Mouse (Mus musculus): ENCODE measurements around the gene Wdr38. TPM values are rescaled to one million over a fixed set of nuclear protein-coding genes. Genes with fewer than 3 reads are reported as not detected.
A peak's percentile ranks its signal among the peaks of the same experiment; 100 is the strongest.

The Wdr38 gene
- polyA plus RNA-seq, 1 experiment from 2014 or later: 0.91 TPM

- H3K27me3 ChIP-seq (replicated peaks): no peaks in the 10 kb centered on the region
- H3K27ac ChIP-seq (ENCODE audit: poor library complexity, severe bottlenecking): no peak overlapping the region
- peaks cover 4% of the 10 kb centered on the region; the same call in 1 of the 2 replicates for H3K4me1 ChIP-seq (replicated peaks)
- no peaks in the 10 kb centered on the region for H3K36me3 ChIP-seq
- no peaks in the 10 kb centered on the region for H3K9me3 ChIP-seq (replicated peaks)
- no peak for ATAC-seq (ENCODE audit: insufficient number of reproducible peaks, low FRiP score)
- 63% methylated on average over 4 of the region's 4 CpGs for WGBS
- no peak overlapping the region for H3K9ac ChIP-seq
- no peak overlapping the region for H3K4me2 ChIP-seq
- H3K4me3 ChIP-seq: no peak overlapping the region
These were observed 4.8 kb upstream of the Wdr38 start for GRCm38 (mm10) chr2:38992452-38992851.

- H3K4me3 ChIP-seq: no peak overlapping the region
- H3K27me3 ChIP-seq (replicated peaks): no peaks in the 10 kb centered on the region
- H3K9me3 ChIP-seq (replicated peaks): no peaks in the 10 kb centered on the region
- peaks cover 44% of the 10 kb centered on the region for H3K36me3 ChIP-seq
- no peak for ATAC-seq (ENCODE audit: insufficient number of reproducible peaks, low FRiP score)
- no peak overlapping the region for H3K9ac ChIP-seq
- no peak overlapping the region for H3K4me2 ChIP-seq
- no peak overlapping the region; the same call in 1 of the 2 replicates for H3K27ac ChIP-seq (ENCODE audit: poor library complexity, severe bottlenecking)
- peaks cover 38% of the 10 kb centered on the region for H3K4me1 ChIP-seq (replicated peaks)
- 48% methylated on average over 4 of the region's 4 CpGs for WGBS
These were observed 2.1 kb downstream of the Wdr38 start for GRCm38 (mm10) chr2:38999381-38999780.

GRCm38 (mm10) chr2:38999910-39000586, 2.8 kb downstream of the Wdr38 start:
- Histone ChIP-seq H3K36me3 (peaks cover 44% of the 10 kb centered on the region), H3K9me3 (replicated peaks) (no peaks in the 10 kb centered on the region), H3K9ac (no peak overlapping the region), H3K4me1 (replicated peaks) (peaks cover 38% of the 10 kb centered on the region), H3K27ac (ENCODE audit: poor library complexity, severe bottlenecking) (no peak overlapping the region), H3K4me2 (no peak overlapping the region), H3K4me3 (no peak overlapping the region), H3K27me3 (replicated peaks) (no peaks in the 10 kb centered on the region)
- no peak for ATAC-seq (ENCODE audit: insufficient number of reproducible peaks, low FRiP score)
- 64% methylated on average over 8 of the region's 8 CpGs for WGBS

DNA sequence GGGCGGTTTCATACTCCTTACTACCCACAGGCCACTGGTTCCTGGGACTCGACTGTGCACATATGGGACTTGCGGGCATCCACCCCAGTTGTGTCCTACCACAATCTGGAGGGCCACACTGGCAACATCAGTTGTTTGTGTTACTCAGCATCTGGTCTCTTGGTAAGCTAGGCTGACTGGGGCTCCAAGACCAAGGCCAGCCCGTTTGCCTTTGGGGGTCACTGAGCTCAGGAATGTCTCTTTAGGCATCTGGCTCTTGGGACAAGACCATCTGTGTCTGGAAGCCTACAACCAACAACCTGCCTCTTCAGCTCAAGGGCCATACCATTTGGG, 3.3 kb downstream of the Wdr38 start:
- H3K4me3 ChIP-seq: no peak overlapping the region
- WGBS: 84% methylated on average over 4 of the region's 4 CpGs
- no peak overlapping the region for H3K27ac ChIP-seq (ENCODE audit: poor library complexity, severe bottlenecking)
- H3K9me3 ChIP-seq (replicated peaks): no peaks in the 10 kb centered on the region
- peaks cover 44% of the 10 kb centered on the region for H3K36me3 ChIP-seq
- no peaks in the 10 kb centered on the region for H3K27me3 ChIP-seq (replicated peaks)
- no peak for ATAC-seq (ENCODE audit: insufficient number of reproducible peaks, low FRiP score)
- H3K9ac ChIP-seq: no peak overlapping the region
- H3K4me2 ChIP-seq: no peak overlapping the region
- peaks cover 38% of the 10 kb centered on the region for H3K4me1 ChIP-seq (replicated peaks)

DNA sequence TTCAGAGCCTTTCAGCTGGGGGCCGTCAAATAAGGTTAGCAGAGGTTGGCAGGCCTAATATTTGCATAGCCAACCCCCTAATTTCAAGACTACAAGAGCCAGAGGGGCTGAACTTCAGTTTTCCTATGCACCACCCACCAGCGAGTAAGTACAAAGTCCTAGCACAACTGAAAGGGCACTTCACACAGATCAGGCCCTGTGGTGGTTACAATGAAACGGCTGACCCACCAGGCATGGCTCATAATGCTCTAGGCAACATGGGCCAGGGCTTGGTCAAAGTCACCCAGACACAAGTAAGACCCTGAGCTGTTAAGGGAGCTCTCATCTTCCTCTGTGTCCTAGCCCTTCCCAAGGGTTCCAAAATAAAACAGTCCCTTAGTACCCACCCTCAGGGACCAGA, 4.6 kb downstream of the Wdr38 start:
- H3K27me3 ChIP-seq (replicated peaks): no peaks in the 10 kb centered on the region
- peaks cover 44% of the 10 kb centered on the region for H3K36me3 ChIP-seq
- peaks cover 47% of the 10 kb centered on the region for H3K4me1 ChIP-seq (replicated peaks)
- no peak overlapping the region for H3K4me3 ChIP-seq
- no peaks in the 10 kb centered on the region for H3K9me3 ChIP-seq (replicated peaks)
- no peak overlapping the region for H3K4me2 ChIP-seq
- H3K27ac ChIP-seq (ENCODE audit: poor library complexity, severe bottlenecking): no peak overlapping the region
- ATAC-seq (ENCODE audit: insufficient number of reproducible peaks, low FRiP score): no peak
- WGBS: 84% methylated on average over 3 of the region's 3 CpGs
- no peak overlapping the region for H3K9ac ChIP-seq

DNA sequence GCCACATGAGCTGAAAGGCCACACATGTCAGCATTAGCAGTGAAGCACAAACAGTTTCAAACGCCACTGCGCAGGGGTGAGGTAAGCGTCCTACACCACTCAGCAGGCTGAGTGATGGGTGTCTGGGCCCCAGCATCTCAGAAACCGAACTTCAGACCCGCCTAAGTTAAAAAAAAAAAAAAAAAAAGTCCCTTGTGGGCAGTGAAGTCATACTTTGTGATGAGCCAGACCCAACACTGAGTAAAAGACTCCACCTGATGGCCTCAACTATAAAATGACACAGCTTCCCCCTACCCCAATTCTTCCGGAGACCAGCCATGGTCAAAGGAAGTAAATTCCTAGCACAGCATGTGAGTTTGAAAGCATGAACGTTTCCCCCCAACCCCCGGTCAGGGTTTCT, 5.8 kb downstream of the Wdr38 start:
- no peaks in the 10 kb centered on the region for H3K27me3 ChIP-seq (replicated peaks)
- no peak overlapping the region for H3K27ac ChIP-seq (ENCODE audit: poor library complexity, severe bottlenecking)
- 53% methylated on average over 8 of the region's 8 CpGs for WGBS
- ATAC-seq (ENCODE audit: insufficient number of reproducible peaks, low FRiP score): no peak
- H3K4me2 ChIP-seq: peak overlapping the region; percentile 91
- H3K9me3 ChIP-seq (replicated peaks): no peaks in the 10 kb centered on the region
- peak overlapping the region; percentile 94 for H3K9ac ChIP-seq
- peak overlapping the region; percentile 78 for H3K4me3 ChIP-seq
- H3K4me1 ChIP-seq (replicated peaks): peaks cover 43% of the 10 kb centered on the region
- peaks cover 44% of the 10 kb centered on the region for H3K36me3 ChIP-seq

GRCm38 (mm10) chr2:39003512-39003911, 6.2 kb downstream of the Wdr38 start:
- H3K9ac ChIP-seq: peak overlapping the region; percentile 94
- peak overlapping the region; percentile 78 for H3K4me3 ChIP-seq
- peaks cover 44% of the 10 kb centered on the region for H3K36me3 ChIP-seq
- H3K4me1 ChIP-seq (replicated peaks): peaks cover 39% of the 10 kb centered on the region
- no peak for ATAC-seq (ENCODE audit: insufficient number of reproducible peaks, low FRiP score)
- H3K27ac ChIP-seq (ENCODE audit: poor library complexity, severe bottlenecking): no peak overlapping the region
- no peaks in the 10 kb centered on the region for H3K27me3 ChIP-seq (replicated peaks)
- WGBS: 66% methylated on average over 5 of the region's 5 CpGs
- H3K4me2 ChIP-seq: peak overlapping the region; percentile 91
- H3K9me3 ChIP-seq (replicated peaks): no peaks in the 10 kb centered on the region

DNA sequence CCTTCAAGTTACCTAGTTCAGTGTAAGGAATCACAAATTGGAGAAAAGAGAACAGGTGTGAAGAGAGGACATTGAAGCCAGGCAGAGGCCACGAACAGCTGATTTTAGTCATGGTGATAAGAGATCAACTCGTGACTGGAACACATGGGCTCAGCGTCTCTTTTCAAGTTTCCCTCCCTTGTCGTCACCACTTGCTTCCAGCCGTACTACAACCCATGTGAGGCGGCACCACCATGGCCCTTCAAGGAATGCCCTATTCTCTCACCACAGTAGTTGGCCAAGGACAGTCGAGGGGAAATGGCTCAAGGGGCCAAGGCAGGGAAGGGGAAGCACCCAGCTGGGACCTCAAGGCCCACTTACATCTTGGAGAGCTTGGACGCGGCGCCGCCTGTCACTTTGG, 7.1 kb downstream of the Wdr38 start:
- ATAC-seq (ENCODE audit: insufficient number of reproducible peaks, low FRiP score): no peak
- Histone ChIP-seq H3K9ac (peak overlapping the region; percentile 94), H3K27ac (ENCODE audit: poor library complexity, severe bottlenecking) (peak overlapping the region; percentile 81), H3K4me3 (peak overlapping the region; percentile 78), H3K36me3 (peaks cover 44% of the 10 kb centered on the region), H3K9me3 (replicated peaks) (no peaks in the 10 kb centered on the region), H3K27me3 (replicated peaks) (no peaks in the 10 kb centered on the region), H3K4me1 (replicated peaks) (peaks cover 46% of the 10 kb centered on the region), H3K4me2 (peak overlapping the region; percentile 91)
- WGBS: 0% methylated on average over 11 of the region's 11 CpGs

- Histone ChIP-seq H3K36me3 (peaks cover 39% of the 10 kb centered on the region), H3K27me3 (replicated peaks) (no peaks in the 10 kb centered on the region), H3K9me3 (replicated peaks) (no peaks in the 10 kb centered on the region), H3K4me1 (replicated peaks) (peaks cover 50% of the 10 kb centered on the region), H3K27ac (ENCODE audit: poor library complexity, severe bottlenecking) (peak within 1 kb of the TSS; percentile 81), H3K9ac (peak within 1 kb of the TSS; percentile 94), H3K4me2 (peak within 1 kb of the TSS; percentile 91), H3K4me3 (peak within 1 kb of the TSS; percentile 78)
- ATAC-seq (ENCODE audit: insufficient number of reproducible peaks, low FRiP score): peak; percentile 90
- under 1% methylated on average over 58 of the region's 58 CpGs for WGBS
These were observed 7.7 kb downstream of the Wdr38 start, which contains the start of gene Arpc5l for GRCm38 (mm10) chr2:39004880-39005435. Arpc5l (plus strand) TSS chr2:39005348.

DNA sequence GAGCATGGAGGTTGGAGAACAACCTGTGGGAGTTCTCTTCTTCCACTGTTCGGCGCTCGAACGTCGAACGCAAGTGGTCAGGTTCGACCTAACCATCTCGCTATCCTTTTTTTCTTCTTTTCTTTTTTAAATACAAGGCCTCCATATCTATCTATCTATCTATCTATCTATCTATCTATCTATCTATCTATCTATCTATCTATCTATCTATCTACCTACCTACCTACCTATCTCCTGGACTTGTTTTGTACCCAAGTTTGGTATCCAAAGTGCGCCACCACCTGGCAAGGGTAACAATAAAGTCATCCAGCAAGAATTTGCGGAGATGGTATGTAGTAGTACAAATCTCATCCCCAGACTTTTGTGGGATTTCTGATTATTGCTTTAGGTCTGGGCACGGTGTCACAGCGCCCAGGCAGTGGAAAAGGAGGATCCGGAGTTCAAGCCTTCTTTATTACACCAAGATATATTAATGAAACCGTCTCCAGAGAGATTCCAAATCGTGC, 8.4 kb downstream of the Wdr38 start, which contains the start of gene Rpl35:
Gene Rpl35 (minus strand): TSS at position 51 of the 506 bp plus-strand sequence.
- Histone ChIP-seq H3K4me1 (replicated peaks) (peaks cover 51% of the 10 kb centered on the region), H3K4me3 (peak within 1 kb of the TSS; percentile 78), H3K27ac (ENCODE audit: poor library complexity, severe bottlenecking) (peak within 1 kb of the TSS; percentile 81), H3K4me2 (peak within 1 kb of the TSS; percentile 91), H3K27me3 (replicated peaks) (no peaks in the 10 kb centered on the region), H3K9me3 (replicated peaks) (no peaks in the 10 kb centered on the region), H3K9ac (peak within 1 kb of the TSS; percentile 94), H3K36me3 (peaks cover 32% of the 10 kb centered on the region)
- no peak for ATAC-seq (ENCODE audit: insufficient number of reproducible peaks, low FRiP score)
- WGBS: 12% methylated on average over 15 of the region's 15 CpGs

GRCm38 (mm10) chr2:39006149-39006730, 9.0 kb downstream of the Wdr38 start:
- no peak for ATAC-seq (ENCODE audit: insufficient number of reproducible peaks, low FRiP score)
- Histone ChIP-seq H3K36me3 (peaks cover 27% of the 10 kb centered on the region), H3K4me3 (peak overlapping the region; percentile 78), H3K27me3 (replicated peaks) (no peaks in the 10 kb centered on the region), H3K27ac (ENCODE audit: poor library complexity, severe bottlenecking) (no peak overlapping the region), H3K4me2 (peak overlapping the region; percentile 91), H3K9ac (0 out of 2 replicates have a peak overlapping the region, but pooled peaks have one; percentile 78), H3K4me1 (replicated peaks) (peaks cover 55% of the 10 kb centered on the region), H3K9me3 (replicated peaks) (no peaks in the 10 kb centered on the region)
- 87% methylated on average over 14 of the region's 14 CpGs for WGBS

Data from heart, embryonic 12.5 days (tissue).